Mouse (Mus musculus): ENCODE results near the gene Lrmda.

The Lrmda gene

GRCm38 (mm10) chr14:22813389-22813788 is 793.9 kb downstream of the Lrmda start:
- DNase-seq, result no peak

- DNase-seq, result no peak
Observed at GRCm38 (mm10) chr14:22814811-22815345, 795.4 kb downstream of the Lrmda start.

GRCm38 (mm10) chr14:22817346-22818201 is 798.1 kb downstream of the Lrmda start:
- DNase-seq, result no peak

- no peak for DNase-seq
Observed at GRCm38 (mm10) chr14:22818202-22818530, 798.7 kb downstream of the Lrmda start.

GRCm38 (mm10) chr14:22822942-22823341 is 803.4 kb downstream of the Lrmda start:
- DNase-seq, result no peak

GRCm38 (mm10) chr14:22826825-22827224 is 807.3 kb downstream of the Lrmda start:
- no peak for DNase-seq

- DNase-seq, result no peak
Observed at GRCm38 (mm10) chr14:22837058-22837457, 817.5 kb downstream of the Lrmda start.

GRCm38 (mm10) chr14:22841136-22841535 is 821.6 kb downstream of the Lrmda start:
- DNase-seq, result no peak

GRCm38 (mm10) chr14:22844006-22844405 is 824.5 kb downstream of the Lrmda start:
- DNase-seq, result no peak

- DNase-seq, result no peak
Observed at GRCm38 (mm10) chr14:22845401-22845800, 825.9 kb downstream of the Lrmda start.

- DNase-seq, result no peak
Observed at GRCm38 (mm10) chr14:22847011-22847786, 827.7 kb downstream of the Lrmda start.

GRCm38 (mm10) chr14:22849108-22849507 is 829.6 kb downstream of the Lrmda start:
- DNase-seq, result no peak

GRCm38 (mm10) chr14:22860631-22861030 is 841.1 kb downstream of the Lrmda start:
- DNase-seq, result no peak

- DNase-seq, result no peak
Observed at GRCm38 (mm10) chr14:22864132-22864531, 844.6 kb downstream of the Lrmda start.

GRCm38 (mm10) chr14:22874584-22874983 is 855.1 kb downstream of the Lrmda start:
- no peak for DNase-seq

- DNase-seq, result no peak
Observed at GRCm38 (mm10) chr14:22887182-22887581, 867.7 kb downstream of the Lrmda start.

- no peak for DNase-seq
Observed at GRCm38 (mm10) chr14:22899312-22899711, 879.8 kb downstream of the Lrmda start.

- no peak for DNase-seq
Observed at GRCm38 (mm10) chr14:22902116-22902515, 882.6 kb downstream of the Lrmda start.

- DNase-seq, result no peak
Observed at GRCm38 (mm10) chr14:22902914-22903313, 883.4 kb downstream of the Lrmda start.

GRCm38 (mm10) chr14:22905741-22906667 is 886.5 kb downstream of the Lrmda start:
- no peak for DNase-seq

- DNase-seq, result no peak
Observed at GRCm38 (mm10) chr14:22906716-22907115, 887.2 kb downstream of the Lrmda start.

- DNase-seq, result no peak
Observed at GRCm38 (mm10) chr14:22907221-22907620, 887.7 kb downstream of the Lrmda start.

GRCm38 (mm10) chr14:22908006-22908405 is 888.5 kb downstream of the Lrmda start:
- no peak for DNase-seq
